In genomic region chr1:151178505-151179083, GRCm38 (mm10) we compare ENCODE assay signal across 13 mouse cellular contexts. TPM values are rescaled to one million over a fixed set of nuclear protein-coding genes. Genes with fewer than 3 reads are reported as not detected.
DNase-seq lines count a peak whose midpoint lies in the region; ATAC-seq and TF ChIP-seq lines count a peak whose summit lies in the region.
"Had no signal": no experiment of that assay in that cellular context is flagged by ENCODE, and none has a peak within 500 bp of the region (broad histone marks: within the 10 kb centered on the region; RNA-seq: fewer than 3 reads in every experiment).

No protein-coding gene starts in this region.

- peak overlapping the region in 1 of 2 experiments; percentile 41; a peak in 2 of 4 replicates for H3K4me3 ChIP-seq in MEL (ENCODE audit: control insufficient read depth in 1 of 2, insufficient read depth in 1 of 2, low read depth in 2 of 2, low read length in 2 of 2)
- no peak overlapping the region for H3K4me3 ChIP-seq in midbrain, embryonic 13.5 days (replicated peaks)

- no peak for TF ChIP-seq RAD21 in MEL (IDR thresholded peaks at IDR 0.05; ENCODE audit: low read depth, low read length)

- WGBS in midbrain, embryonic 13.5 days = 8% methylated on average over 2 of the region's 2 CpGs

- H3K9me3 ChIP-seq in MEL (replicated peaks; ENCODE audit: insufficient read depth, low read length) = no peaks in the 10 kb centered on the region
- no peaks in the 10 kb centered on the region for H3K9me3 ChIP-seq in midbrain, embryonic 13.5 days
- H3K9me3 ChIP-seq: heart, embryonic 12.5 days had no signal

- no peak for TF ChIP-seq POLR2A in MEL (IDR thresholded peaks at IDR 0.05; ENCODE audit: control insufficient read depth in 1 of 2, insufficient read depth in 1 of 2, low read depth in 1 of 2, low read length in 2 of 2, poor library complexity in 1 of 2)

- H3K9ac ChIP-seq in MEL (ENCODE audit: control insufficient read depth, low read depth, low read length, poor library complexity, severe bottlenecking) = 0 out of 2 replicates have a peak overlapping the region, but pooled peaks have one; percentile 3
- H3K9ac ChIP-seq in midbrain, embryonic 13.5 days (replicated peaks) = no peak overlapping the region
- H3K9ac ChIP-seq: heart, embryonic 12.5 days had no signal

- TF ChIP-seq CTCF in MEL (IDR thresholded peaks at IDR 0.05 in 2 of 3, conservative IDR thresholded peaks at IDR 0.05 in 1 of 3; ENCODE audit: control insufficient read depth in 1 of 3, insufficient read depth in 1 of 3, low read depth in 2 of 3, low read length in 3 of 3, poor library complexity in 1 of 3, severe bottlenecking in 1 of 3) = no peak

- peak overlapping the region; percentile 23 for H3K27ac ChIP-seq in MEL (ENCODE audit: control insufficient read depth, low read depth, low read length)
- no peak overlapping the region for H3K27ac ChIP-seq in midbrain, embryonic 13.5 days

- H3K27me3 ChIP-seq in MEL (ENCODE audit: control insufficient read depth in 1 of 2, insufficient read depth in 2 of 2, low read length in 2 of 2) = no peaks in the 10 kb centered on the region
- no peaks in the 10 kb centered on the region for H3K27me3 ChIP-seq in midbrain, embryonic 13.5 days
- H3K27me3 ChIP-seq: heart, embryonic 12.5 days had no signal

- H3K79me2 ChIP-seq in MEL (ENCODE audit: control insufficient read depth, insufficient read depth, low read length, poor library complexity) = no peaks in the 10 kb centered on the region

- peaks cover 27 to 44% of the 10 kb centered on the region in 2 experiments for H3K4me1 ChIP-seq in MEL (ENCODE audit: control insufficient read depth in 1 of 2, insufficient read depth in 2 of 2, low read length in 2 of 2)
- H3K4me1 ChIP-seq in midbrain, embryonic 13.5 days (replicated peaks) = peaks cover 16% of the 10 kb centered on the region

- H3K36me3 ChIP-seq in MEL (ENCODE audit: control insufficient read depth in 1 of 2, insufficient read depth in 2 of 2, low read length in 2 of 2) = peaks cover 0 to 28% of the 10 kb centered on the region in 2 experiments; a peak in 2 of 4 replicates
- no peaks in the 10 kb centered on the region for H3K36me3 ChIP-seq in midbrain, embryonic 13.5 days
- H3K36me3 ChIP-seq: heart, embryonic 12.5 days had no signal

- DNase-seq in kidney, adult 9 months = peak; percentile 7
- no peak for DNase-seq in kidney, adult 18-20 months
- DNase-seq in MEL (ENCODE audit: low read depth, low spot score) = peak; percentile 9
- peak; percentile 42 for DNase-seq in embryo, embryonic 9.5 days (ENCODE audit: extremely low spot score)
- no peak for DNase-seq in gastrocnemius, postnatal 14 days
- DNase-seq: kidney, adult 2 months; lung, adult 2 months; right cerebral cortex, adult 18-20 months had no signal

- peak; percentile 28; the same call in 1 of the 2 replicates for ATAC-seq in midbrain, embryonic 13.5 days
- ATAC-seq in granulocyte monocyte progenitor cell, adult 5-6 weeks (replicated peaks; ENCODE audit: poor library complexity, severe bottlenecking) = no peak

- no peak overlapping the region for H3K4me2 ChIP-seq in midbrain, embryonic 13.5 days (replicated peaks)

- no peak for TF ChIP-seq EP300 in MEL (IDR thresholded peaks at IDR 0.05; ENCODE audit: low read depth in 1 of 2, low read length in 2 of 2)

- intact Hi-C loops in gastrocnemius, postnatal 14 days (cut with DNase I; ENCODE audit: low total_unique reads) = no loop called here

TF ChIP-seq in MEL, 35 proteins besides CTCF, POLR2A, EP300 and RAD21:
- TF ChIP-seq E2F4 (IDR thresholded peaks at IDR 0.05; ENCODE audit: borderline replicate concordance, low read depth, low read length) = no peak
- no peak for TF ChIP-seq UBTF (IDR thresholded peaks at IDR 0.05; ENCODE audit: borderline replicate concordance, insufficient read depth, low read depth, low read length)
- TF ChIP-seq NELFE (IDR thresholded peaks at IDR 0.05; ENCODE audit: low read depth, low read length) = no peak
- 0 out of 4 replicates have a peak, but pooled peaks of 1 of the 2 experiments have one; percentile 7 for TF ChIP-seq USF2 (IDR thresholded peaks at IDR 0.05; ENCODE audit: borderline replicate concordance in 1 of 2, insufficient read depth in 1 of 2, low read depth in 1 of 2, low read length in 2 of 2)
- TF ChIP-seq ELF1 (IDR thresholded peaks at IDR 0.05; ENCODE audit: low read depth, low read length) = no peak
- no peak for TF ChIP-seq RCOR1 (IDR thresholded peaks at IDR 0.05; ENCODE audit: low read depth, low read length)

RNA-seq across cellular contexts. Expression of gene Gm47985, which starts 3.7 kb away (rescaled TPM):
- 0.19 and 0.26 TPM in 2 replicates for total RNA-seq in MEL (2012; rRNA removed)
- under 1 TPM in 1 of 2 experiments, not detected in 1; 0.25 TPM for polyA plus RNA-seq in MEL (2012; ENCODE audit: insufficient read depth in 1 of 2, insufficient read length in 2 of 2, low read depth in 1 of 2, low replicate concordance in 2 of 2, missing spikeins in 1 of 2)
- polyA plus RNA-seq in midbrain, embryonic 13.5 days (2015; fragmentation: Nextera tagmentation; extraction: Ambion mirVana) = 0.11 and 0.19 TPM in 2 replicates
- not detected in 2 replicates for total RNA-seq in granulocyte monocyte progenitor cell, adult 5-6 weeks (2014; fragmentation: Nextera tagmentation)
- not detected in 2 replicates for total RNA-seq in granulocyte monocyte progenitor cell, adult 5-6 weeks (2017)
- total RNA-seq in gastrocnemius, postnatal 14 days (2021) = under 1 TPM in 1 of 2 experiments, not detected in 1; 0.23 TPM
- total RNA-seq: left cerebral cortex, adult 8-10 months had no signal
- polyA plus RNA-seq: kidney, adult 2 months; lung, adult 2 months; stomach, embryonic 14.5 days had no signal

RNA-seq across cellular contexts. Expression of gene Gm8947, which starts 13.6 kb away (rescaled TPM):
- 0.08 TPM in 1 of 2 replicates, not detected in the other for total RNA-seq in MEL (2012; rRNA removed)
- not detected for polyA plus RNA-seq in MEL (2012; ENCODE audit: insufficient read depth in 1 of 2, insufficient read length in 2 of 2, low read depth in 1 of 2, low replicate concordance in 2 of 2, missing spikeins in 1 of 2)
- not detected in 2 replicates for polyA plus RNA-seq in midbrain, embryonic 13.5 days (2015; fragmentation: Nextera tagmentation; extraction: Ambion mirVana)
- total RNA-seq in granulocyte monocyte progenitor cell, adult 5-6 weeks (2014; fragmentation: Nextera tagmentation) = not detected in 2 replicates
- 0.47 TPM in 1 of 2 replicates, not detected in the other for total RNA-seq in granulocyte monocyte progenitor cell, adult 5-6 weeks (2017)
- under 1 TPM in 1 of 2 experiments, not detected in 1; 0.20 TPM for total RNA-seq in gastrocnemius, postnatal 14 days (2021)
- total RNA-seq: left cerebral cortex, adult 8-10 months had no signal
- polyA plus RNA-seq: lung, adult 2 months; stomach, embryonic 14.5 days had no signal

RNA-seq across cellular contexts. Expression of gene Gm47995, which starts 19.7 kb away (rescaled TPM):
- total RNA-seq in MEL (2012; rRNA removed) = not detected in 2 replicates
- under 1 TPM in 1 of 2 experiments, not detected in 1; 0.18 TPM for polyA plus RNA-seq in MEL (2012; ENCODE audit: insufficient read depth in 1 of 2, insufficient read length in 2 of 2, low read depth in 1 of 2, low replicate concordance in 2 of 2, missing spikeins in 1 of 2)
- not detected in 2 replicates for polyA plus RNA-seq in midbrain, embryonic 13.5 days (2015; fragmentation: Nextera tagmentation; extraction: Ambion mirVana)
- not detected in 2 replicates for total RNA-seq in granulocyte monocyte progenitor cell, adult 5-6 weeks (2014; fragmentation: Nextera tagmentation)
- total RNA-seq in granulocyte monocyte progenitor cell, adult 5-6 weeks (2017) = not detected in 2 replicates
- under 1 TPM in 1 of 2 experiments, not detected in 1; 0.27 TPM for total RNA-seq in gastrocnemius, postnatal 14 days (2021)
- total RNA-seq: left cerebral cortex, adult 8-10 months had no signal
- polyA plus RNA-seq: kidney, adult 2 months; lung, adult 2 months; stomach, embryonic 14.5 days had no signal

RNA-seq across cellular contexts. Expression of gene 3110040M04Rik, which starts 25.3 kb away (rescaled TPM):
- total RNA-seq in MEL (2012; rRNA removed) = 0.19 TPM in 1 of 2 replicates, not detected in the other
- under 1 TPM in 1 of 2 experiments, not detected in 1; 0.25 TPM for polyA plus RNA-seq in MEL (2012; ENCODE audit: insufficient read depth in 1 of 2, insufficient read length in 2 of 2, low read depth in 1 of 2, low replicate concordance in 2 of 2, missing spikeins in 1 of 2)
- not detected in 2 replicates for polyA plus RNA-seq in midbrain, embryonic 13.5 days (2015; fragmentation: Nextera tagmentation; extraction: Ambion mirVana)
- total RNA-seq in granulocyte monocyte progenitor cell, adult 5-6 weeks (2014; fragmentation: Nextera tagmentation) = not detected in 2 replicates
- not detected in 2 replicates for total RNA-seq in granulocyte monocyte progenitor cell, adult 5-6 weeks (2017)
- total RNA-seq in gastrocnemius, postnatal 14 days (2021) = not detected
- total RNA-seq: left cerebral cortex, adult 8-10 months had no signal
- polyA plus RNA-seq: lung, adult 2 months; stomach, embryonic 14.5 days had no signal

RNA-seq across cellular contexts. Expression of gene Gm47996, which starts 31.3 kb away (rescaled TPM):
- not detected in 2 replicates for total RNA-seq in MEL (2012; rRNA removed)
- polyA plus RNA-seq in MEL (2012; ENCODE audit: insufficient read depth in 1 of 2, insufficient read length in 2 of 2, low read depth in 1 of 2, low replicate concordance in 2 of 2, missing spikeins in 1 of 2) = not detected
- not detected in 2 replicates for polyA plus RNA-seq in midbrain, embryonic 13.5 days (2015; fragmentation: Nextera tagmentation; extraction: Ambion mirVana)
- not detected in 2 replicates for total RNA-seq in granulocyte monocyte progenitor cell, adult 5-6 weeks (2014; fragmentation: Nextera tagmentation)
- not detected in 2 replicates for total RNA-seq in granulocyte monocyte progenitor cell, adult 5-6 weeks (2017)
- not detected for total RNA-seq in gastrocnemius, postnatal 14 days (2021)
- total RNA-seq: left cerebral cortex, adult 8-10 months had no signal
- polyA plus RNA-seq: kidney, adult 2 months; lung, adult 2 months; stomach, embryonic 14.5 days had no signal

Comparison
In these comparisons a context has a peak if more than half of its experiments do, and no peak if none do; other contexts are left out.
1. DNase-seq: peak in kidney, adult 9 months (single experiment), MEL (single experiment) and embryo, embryonic 9.5 days (single experiment); none in kidney, adult 18-20 months (single experiment) and gastrocnemius, postnatal 14 days (single experiment).